Mouse (Mus musculus) brain, embryonic 14.5 days (tissue): ENCODE results near the gene Rnf26. TPM values are rescaled to one million over a fixed set of nuclear protein-coding genes. Genes with fewer than 3 reads are reported as not detected.
"Not testable (repeated sequence)": the region's sequence is repeated elsewhere in the genome, so short reads cannot be mapped to it uniquely, and the experiment has no call there.

Source experiments
- DNase-seq: peaks from one replicate; pipeline ENCODE4 v3.0.0-alpha.2; 2011; ENCODE audit warnings: low read depth
- CTCF ChIP-seq: fragments of 200-500 bp; IDR thresholded peaks from 2 replicates; pipeline ENCODE4 v1.5.1; 2012; ENCODE audit warnings: inconsistent platforms, mild to moderate bottlenecking, moderate library complexity, borderline replicate concordance; ENCODE audit not compliant: insufficient read depth, insufficient read length; ENCODE audit errors: extremely low read depth
- POLR2A ChIP-seq: fragments of 200-500 bp; IDR thresholded peaks from 2 replicates; pipeline ENCODE4 v1.6.1; 2012; ENCODE audit warnings: mild to moderate bottlenecking, inconsistent platforms, borderline replicate concordance; ENCODE audit not compliant: poor library complexity, insufficient read depth, insufficient read length, severe bottlenecking; ENCODE audit errors: extremely low read depth
- polyA plus RNA-seq: library from polyadenylated mRNA; depleted of rRNA; stranded (reverse); fragments of >200 nt; gene quantifications from 2 replicates; pipeline ENCODE4 v1.2.3, GENCODE M21; 2012

Rnf26 gene
- polyA plus RNA-seq, 1 experiment = 34.7 TPM

DNA sequence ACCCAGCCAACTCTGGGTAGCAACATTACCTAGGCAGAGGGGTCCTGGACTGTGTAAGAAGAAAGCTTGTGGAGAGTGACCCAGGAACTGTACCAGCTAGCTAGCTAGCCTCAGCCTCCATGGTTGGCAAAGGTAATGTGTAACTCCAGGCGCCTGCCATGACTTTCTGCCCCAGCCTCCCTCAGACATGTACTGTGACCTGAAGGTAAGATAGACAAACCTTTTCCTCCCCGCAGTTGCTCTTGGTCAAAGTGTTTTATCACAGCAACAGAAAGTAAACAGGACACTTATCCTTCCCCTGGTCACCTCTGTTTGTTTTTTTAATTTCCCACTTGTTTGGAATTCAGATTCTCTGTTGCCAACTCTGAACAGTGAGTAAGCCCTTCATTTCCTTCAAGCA, 1.1 kb upstream of the Rnf26 start:
- DNase-seq = no peak
- TF ChIP-seq CTCF (no peak), POLR2A (no peak)

DNA sequence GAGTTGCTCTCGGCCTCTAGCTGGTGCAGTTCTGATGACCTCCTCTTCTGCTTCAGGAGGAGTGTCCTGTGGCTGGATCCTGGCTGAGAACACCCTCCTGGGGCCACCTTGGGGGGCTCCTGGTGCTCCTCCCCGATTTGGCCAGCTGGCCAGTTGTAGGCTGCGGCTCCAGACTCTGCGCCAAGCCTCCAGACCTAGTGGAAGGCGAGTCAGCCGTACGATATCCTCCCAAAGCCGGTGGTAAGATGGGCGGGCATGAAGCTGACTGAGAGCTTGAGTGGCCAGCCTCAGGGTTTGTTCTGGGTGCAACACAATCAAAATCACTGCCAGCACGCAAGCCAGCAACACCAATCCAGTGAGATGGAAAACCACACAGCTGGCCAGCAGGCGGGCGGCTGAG, 1.4 kb downstream of the Rnf26 start:
- not testable (repeated sequence) for DNase-seq

DNA sequence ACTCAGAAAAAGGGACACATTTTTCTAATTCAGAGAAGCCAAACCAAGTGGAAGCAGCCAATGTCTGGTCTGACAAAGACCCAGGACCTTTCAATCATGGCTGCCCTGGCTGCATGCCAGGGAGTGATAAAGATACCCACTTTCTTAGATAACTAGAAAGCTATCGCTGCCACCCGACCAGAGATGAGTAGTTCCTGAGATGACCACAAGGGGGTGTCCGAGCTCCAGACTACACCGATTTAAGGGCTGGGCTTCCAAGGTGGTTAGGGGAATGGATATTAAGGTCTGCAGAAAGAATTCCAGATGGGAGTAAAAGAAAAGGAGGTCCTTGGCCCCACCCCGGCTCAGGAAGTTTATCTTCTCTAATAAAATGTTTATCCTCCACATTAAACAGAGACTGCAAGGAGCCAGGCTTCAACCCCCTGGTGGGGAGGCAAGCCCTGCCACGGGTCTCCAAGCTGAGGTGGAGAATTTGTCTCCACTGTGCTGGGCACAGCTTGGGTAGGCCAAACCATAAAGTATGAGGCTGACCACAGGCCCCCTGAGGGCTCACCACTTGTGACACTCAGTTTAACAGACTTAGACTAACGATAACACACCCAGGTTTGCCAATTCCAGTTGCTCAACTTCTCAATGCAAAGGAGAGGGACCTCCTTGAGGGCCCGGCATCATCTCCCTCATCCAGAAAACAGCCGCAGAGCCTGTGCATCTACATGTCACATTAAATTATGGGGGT, 3.8 kb downstream of the Rnf26 start:
- peak; percentile 79 for TF ChIP-seq CTCF
- no peak for TF ChIP-seq POLR2A
- peak; percentile 82 for DNase-seq

DNA sequence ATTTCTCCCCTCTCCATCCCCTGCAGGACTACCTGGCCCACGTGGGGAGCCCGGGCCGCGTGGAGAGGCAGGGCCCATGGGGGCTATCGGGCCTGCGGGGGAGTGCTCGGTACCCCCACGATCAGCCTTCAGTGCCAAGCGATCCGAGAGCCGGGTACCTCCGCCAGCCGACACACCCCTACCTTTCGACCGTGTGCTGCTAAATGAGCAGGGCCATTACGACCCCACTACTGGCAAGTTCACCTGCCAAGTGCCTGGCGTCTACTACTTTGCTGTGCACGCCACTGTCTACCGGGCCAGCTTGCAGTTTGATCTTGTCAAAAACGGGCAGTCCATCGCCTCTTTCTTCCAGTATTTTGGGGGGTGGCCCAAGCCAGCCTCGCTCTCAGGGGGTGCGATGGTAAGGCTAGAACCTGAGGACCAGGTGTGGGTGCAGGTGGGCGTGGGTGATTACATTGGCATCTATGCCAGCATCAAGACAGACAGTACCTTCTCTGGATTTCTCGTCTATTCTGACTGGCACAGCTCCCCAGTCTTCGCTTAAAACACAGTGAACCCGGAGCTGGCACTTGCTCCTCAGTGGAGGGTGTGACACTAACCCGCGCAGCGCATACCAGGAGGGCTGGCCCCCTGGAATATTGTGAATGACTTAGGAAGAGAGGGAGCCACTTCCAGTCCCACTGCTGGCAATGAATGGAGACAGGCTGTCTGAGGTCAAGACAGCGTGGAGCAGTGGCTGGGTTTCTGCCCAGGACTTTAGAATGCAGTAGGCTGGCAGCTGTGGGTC, 4.9 kb downstream of the Rnf26 start:
- DNase-seq = no peak
- TF ChIP-seq CTCF (no peak), POLR2A (no peak)

DNA sequence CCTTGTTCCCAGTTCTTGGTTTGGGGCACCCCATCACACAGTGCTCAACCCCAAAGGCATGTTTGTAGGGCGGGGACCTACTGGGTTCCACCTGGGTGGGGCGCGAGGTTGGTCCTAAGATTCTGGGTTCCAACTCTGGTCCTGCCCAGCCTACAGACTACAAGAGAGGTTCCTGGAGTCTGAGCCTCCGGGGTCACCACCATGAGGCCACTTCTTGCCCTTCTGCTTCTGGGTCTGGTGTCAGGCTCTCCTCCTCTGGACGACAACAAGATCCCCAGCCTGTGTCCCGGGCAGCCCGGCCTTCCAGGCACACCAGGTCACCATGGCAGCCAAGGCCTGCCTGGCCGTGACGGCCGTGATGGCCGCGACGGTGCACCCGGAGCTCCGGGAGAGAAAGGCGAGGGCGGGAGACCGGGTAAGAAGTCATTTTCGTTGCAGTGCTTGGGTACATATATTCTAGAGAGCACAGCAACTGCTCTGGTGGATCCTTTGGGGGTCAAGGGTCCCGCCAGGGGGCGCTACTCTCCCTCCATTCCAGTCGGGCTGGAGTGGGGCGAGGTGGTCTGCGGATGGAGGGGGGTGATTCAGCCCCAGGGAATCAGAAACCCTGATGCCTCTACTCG, 5.6 kb downstream of the Rnf26 start:
- DNase-seq = peak; percentile 39
- TF ChIP-seq CTCF = peak; percentile 58
- TF ChIP-seq POLR2A = no peak

DNA sequence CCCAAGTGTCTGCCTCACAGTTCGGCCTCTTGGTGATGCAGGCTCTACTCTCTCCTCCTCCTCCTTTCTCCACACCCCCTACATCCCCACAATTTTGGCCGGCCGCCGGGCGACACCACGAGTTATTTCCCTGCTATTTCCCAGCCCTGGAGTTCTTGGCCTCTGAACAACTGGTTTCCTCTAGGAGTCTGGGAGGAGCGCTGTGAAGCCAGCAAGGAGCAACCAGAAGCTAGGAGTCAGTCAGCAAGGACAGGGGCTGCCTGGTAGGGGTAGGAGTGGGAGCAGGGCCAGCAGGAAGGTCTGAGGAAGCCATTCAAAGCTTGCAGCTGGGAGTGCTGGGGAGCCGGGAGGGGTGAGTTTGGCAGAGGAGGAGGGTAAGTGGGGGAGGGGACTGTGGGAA, 6.2 kb downstream of the Rnf26 start, which contains the start of gene C1qtnf5:
Gene C1qtnf5 (plus strand): TSS at position 136 of the 400 bp plus-strand sequence.
- no peak for TF ChIP-seq CTCF
- no peak for TF ChIP-seq POLR2A
- DNase-seq = peak; percentile 88

DNA sequence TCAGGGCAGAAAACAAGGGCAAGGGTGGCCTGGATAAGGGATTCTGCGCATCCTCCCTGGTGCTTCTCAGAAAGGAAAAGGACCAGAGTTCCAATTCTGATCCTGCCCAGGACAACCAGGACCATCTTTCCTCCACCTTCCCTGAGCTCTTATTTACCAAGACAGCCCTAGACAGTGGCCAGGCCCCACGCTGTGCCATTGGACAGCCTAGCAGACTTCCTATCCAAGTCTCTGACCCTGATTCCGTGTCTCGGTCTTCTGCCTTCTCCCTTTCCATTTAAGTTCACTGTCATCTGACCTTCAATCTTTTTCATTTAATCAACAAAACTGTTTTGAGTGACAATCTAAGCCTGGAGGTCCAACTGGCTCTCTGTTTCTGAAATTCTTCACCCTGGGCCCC, 6.7 kb downstream of the Rnf26 start:
- no peak for DNase-seq
- no peak for TF ChIP-seq POLR2A
- TF ChIP-seq CTCF = no peak

DNA sequence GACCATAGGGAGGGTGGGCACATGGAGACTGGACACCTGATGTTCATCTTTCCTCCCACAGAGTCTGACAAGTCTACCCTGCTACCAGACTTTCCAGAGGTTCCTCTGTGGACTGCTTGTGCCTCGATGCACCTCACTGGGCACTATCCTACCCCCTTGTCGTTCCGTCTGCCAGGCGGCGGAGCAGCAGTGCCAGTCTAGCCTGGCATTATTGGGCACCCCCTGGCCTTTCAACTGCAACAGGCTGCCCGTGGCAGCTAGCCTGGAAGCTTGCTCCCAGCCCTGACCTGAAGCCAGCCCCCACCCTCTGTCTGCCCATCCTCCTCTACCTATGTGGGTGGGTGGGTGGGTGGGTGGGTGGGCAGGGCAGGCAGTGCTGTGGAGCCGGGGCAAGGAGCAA, 7.1 kb downstream of the Rnf26 start:
- no peak for DNase-seq
- no peak for TF ChIP-seq CTCF
- no peak for TF ChIP-seq POLR2A

DNA sequence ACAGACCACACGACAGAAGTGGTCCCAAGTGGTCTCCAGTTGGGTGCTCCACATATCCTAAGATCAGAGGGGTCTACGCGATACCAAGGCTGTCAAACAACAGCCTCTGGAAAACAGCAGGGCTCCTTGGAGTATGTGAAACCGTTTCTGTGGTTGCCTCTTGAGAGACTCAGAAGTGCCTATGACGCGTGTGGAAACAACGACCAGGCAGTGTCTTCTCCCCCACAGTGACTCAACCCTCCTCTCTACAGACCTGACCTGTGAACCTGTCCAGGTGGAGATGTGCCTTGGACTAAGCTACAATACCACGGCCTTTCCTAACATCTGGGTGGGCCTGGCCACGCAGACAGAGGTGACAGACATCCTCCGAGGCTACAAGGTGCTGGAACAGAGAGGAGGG, 7.5 kb downstream of the Rnf26 start:
- TF ChIP-seq CTCF (no peak), POLR2A (no peak)
- no peak for DNase-seq

DNA sequence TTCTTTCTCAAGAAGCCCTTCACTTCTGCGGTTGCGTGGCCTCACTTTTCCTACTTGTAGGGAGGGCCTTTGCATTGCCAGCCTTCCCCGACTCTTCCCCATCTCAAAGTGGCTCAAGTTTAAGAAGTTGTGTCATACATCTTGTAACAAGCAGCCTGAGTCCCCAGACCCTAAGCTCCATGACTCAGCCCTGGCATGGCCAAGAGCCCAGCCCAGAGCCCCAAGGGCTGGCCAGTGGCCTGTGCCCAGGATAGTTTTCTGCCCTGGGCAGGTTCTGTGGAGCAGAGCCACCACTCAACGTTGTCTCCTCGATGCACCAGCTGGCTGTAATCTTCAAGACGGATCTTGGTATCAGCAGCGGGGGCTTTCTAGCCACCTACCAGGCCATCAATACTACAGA, 8.4 kb downstream of the Rnf26 start:
- no peak for TF ChIP-seq CTCF
- TF ChIP-seq POLR2A = no peak
- no peak for DNase-seq

DNA sequence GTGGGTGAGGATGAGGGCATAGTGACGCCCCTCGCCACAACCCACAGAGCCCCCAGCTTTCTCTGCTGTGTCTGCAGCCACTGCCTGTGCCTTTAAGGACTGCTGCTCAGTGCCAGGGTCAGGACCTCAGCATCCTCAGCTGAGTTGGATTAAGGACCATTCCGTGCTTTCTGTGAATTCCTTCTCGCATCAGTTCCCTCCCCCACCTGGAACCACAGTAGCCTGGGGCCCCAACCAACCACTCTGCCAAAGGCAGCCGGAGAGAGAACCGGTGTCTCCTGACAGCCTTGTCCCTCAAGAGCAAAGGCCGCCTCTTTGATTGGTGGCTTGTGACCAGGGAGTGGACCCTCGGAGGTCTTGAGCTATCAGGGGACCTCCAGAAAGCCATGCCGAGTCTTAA, 11.8 kb downstream of the Rnf26 start, which contains the start of gene Mfrp:
Gene Mfrp (plus strand): TSS at position 240 of the 400 bp plus-strand sequence.
- TF ChIP-seq POLR2A (no peak), CTCF (no peak)
- DNase-seq = no peak

DNA sequence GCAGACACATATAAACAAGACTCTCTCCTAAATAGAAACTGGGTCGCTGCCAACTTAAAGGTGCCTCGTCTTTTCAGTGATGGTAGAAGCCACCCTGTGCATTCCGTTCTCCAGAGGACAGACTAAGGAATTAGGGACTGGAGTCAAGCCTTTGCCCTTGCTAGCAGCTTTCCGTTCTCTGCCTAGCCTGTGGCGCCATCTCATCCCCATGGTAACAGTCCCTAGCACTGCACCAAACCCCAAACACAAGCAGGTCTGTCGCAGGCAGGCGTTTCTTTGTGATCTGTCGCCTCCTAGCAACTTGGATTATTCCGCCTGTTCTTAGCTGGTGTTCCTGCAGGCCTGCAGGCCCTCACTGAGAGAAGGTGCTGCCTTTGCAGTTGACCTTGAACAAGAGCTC, 16.8 kb downstream of the Rnf26 start:
- TF ChIP-seq CTCF (no peak), POLR2A (no peak)
- peak; percentile 88 for DNase-seq

DNA sequence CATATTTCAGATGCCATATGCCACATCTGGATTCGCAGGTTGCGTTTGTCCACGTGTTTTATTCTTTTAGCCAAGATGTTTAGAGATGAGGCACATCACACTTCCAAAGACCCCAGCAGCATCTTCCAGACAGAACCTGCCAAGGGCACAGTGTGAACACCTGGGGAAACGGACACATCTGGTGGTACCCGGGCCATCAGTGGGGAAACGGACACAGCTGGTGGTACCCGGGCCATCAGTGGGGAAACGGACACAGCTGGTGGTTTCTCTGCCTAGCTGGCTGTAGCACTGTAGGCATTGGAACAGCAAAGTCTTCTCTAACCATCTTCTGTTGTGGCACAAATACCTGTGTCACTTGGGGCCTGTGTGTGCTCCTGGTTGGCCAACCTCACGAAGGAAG, 17.5 kb downstream of the Rnf26 start:
- TF ChIP-seq POLR2A (no peak), CTCF (no peak)
- DNase-seq = no peak
